Mouse (Mus musculus) c-Kit-positive CD71-positive TER-119-positive erythroid progenitor cells, embryonic 14.5 days (primary cell): Measurements from ENCODE around the gene Pbld1.

ENCODE experiments used
- DNase-seq: peaks from one replicate; pipeline ENCODE4 v3.0.0-alpha.2; 2013; ENCODE audit warnings: low spot score

Pbld1 gene

GRCm38 (mm10) chr10:63092616-63093550, 32.9 kb downstream of the Pbld1 start:
- no peak for DNase-seq

GRCm38 (mm10) chr10:63096757-63097156, 36.8 kb downstream of the Pbld1 start:
- DNase-seq = no peak

GRCm38 (mm10) chr10:63098191-63098590, 38.2 kb downstream of the Pbld1 start:
- no peak for DNase-seq

- DNase-seq = no peak
Measured at GRCm38 (mm10) chr10:63099521-63099920, 39.6 kb downstream of the Pbld1 start, which contains the start of gene Atoh7. Atoh7 (plus strand) TSS chr10:63099651.

- DNase-seq = no peak
Measured at GRCm38 (mm10) chr10:63099941-63100562, 40.1 kb downstream of the Pbld1 start.

DNA sequence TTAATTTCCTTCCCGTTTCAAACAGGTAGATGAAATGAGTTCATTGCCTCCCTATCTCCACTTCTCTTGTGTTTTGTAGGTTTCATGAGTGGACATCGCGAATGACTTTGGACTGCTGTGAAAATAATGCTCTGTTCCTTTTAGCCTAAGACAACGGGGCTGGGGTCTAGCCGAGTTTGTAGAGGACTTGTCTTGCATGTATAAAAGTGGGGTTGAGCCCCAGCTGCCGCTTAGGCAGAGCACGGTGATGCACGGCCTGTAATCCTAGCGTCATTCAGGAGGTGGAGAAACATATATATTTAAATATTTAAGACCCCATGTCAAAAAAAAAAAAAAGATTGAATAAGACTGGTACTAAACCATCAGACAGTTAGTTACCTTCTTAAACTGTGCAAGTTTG, 40.7 kb downstream of the Pbld1 start:
- DNase-seq = no peak

- peak; percentile 35 for DNase-seq
Measured at GRCm38 (mm10) chr10:63113027-63113604, 53.2 kb downstream of the Pbld1 start.

GRCm38 (mm10) chr10:63113716-63114360, 53.9 kb downstream of the Pbld1 start:
- no peak for DNase-seq

- DNase-seq = no peak
Measured at GRCm38 (mm10) chr10:63115881-63116280, 55.9 kb downstream of the Pbld1 start.

DNA sequence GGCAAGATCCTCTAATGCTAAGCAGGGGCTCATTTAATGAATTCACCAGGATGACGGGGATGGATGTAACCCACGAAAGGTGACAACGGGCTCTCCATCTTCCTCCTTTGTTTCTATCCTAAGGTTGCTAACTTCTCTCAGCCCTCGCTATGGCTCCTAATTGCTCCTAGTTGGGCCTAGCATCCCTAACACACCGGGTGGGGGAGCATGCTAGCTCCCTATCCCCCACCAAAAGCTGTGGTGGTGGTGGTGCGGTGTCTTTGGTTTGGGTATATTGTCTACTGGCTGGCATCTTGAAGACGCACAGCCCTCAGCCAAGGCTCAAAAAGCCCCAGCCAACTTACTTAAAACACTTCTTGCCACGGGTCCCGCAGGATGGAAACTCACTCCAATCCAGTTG, 56.4 kb downstream of the Pbld1 start:
- no peak for DNase-seq

- DNase-seq = no peak
Measured at GRCm38 (mm10) chr10:63117583-63117982, 57.6 kb downstream of the Pbld1 start.

- DNase-seq = no peak
Measured at GRCm38 (mm10) chr10:63119916-63120315, 60.0 kb downstream of the Pbld1 start.

GRCm38 (mm10) chr10:63121961-63122360, 62.0 kb downstream of the Pbld1 start:
- no peak for DNase-seq

- peak; percentile 15 for DNase-seq
Measured at GRCm38 (mm10) chr10:63122516-63122915, 62.6 kb downstream of the Pbld1 start.

- no peak for DNase-seq
Measured at GRCm38 (mm10) chr10:63123141-63123540, 63.2 kb downstream of the Pbld1 start.

GRCm38 (mm10) chr10:63124016-63124415, 64.1 kb downstream of the Pbld1 start:
- DNase-seq = no peak

GRCm38 (mm10) chr10:63125343-63125742, 65.4 kb downstream of the Pbld1 start:
- no peak for DNase-seq

- DNase-seq = no peak
Measured at GRCm38 (mm10) chr10:63126116-63126515, 66.2 kb downstream of the Pbld1 start.

DNA sequence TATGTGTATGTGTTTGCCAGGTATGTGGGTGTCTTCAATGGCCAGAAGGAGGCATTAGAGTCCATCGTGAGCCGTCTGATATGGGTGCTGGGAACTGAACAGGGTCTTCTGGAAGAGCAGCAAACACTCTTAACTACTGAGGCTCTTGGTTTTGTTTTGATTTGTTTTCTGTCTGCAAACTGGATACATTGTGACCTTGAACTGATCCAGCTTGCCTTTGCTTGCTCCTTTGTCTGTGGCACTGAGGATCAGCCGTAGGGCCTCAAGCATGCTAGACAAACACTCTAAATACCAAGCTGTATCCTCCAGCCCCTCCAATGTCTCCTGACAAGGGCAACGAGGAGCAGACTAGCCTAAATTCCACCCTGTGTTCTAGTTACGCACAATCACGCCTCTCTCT, 67.2 kb downstream of the Pbld1 start:
- DNase-seq = no peak
